Mouse (Mus musculus): ENCODE results near the gene Gabbr2.

The Gabbr2 gene

DNA sequence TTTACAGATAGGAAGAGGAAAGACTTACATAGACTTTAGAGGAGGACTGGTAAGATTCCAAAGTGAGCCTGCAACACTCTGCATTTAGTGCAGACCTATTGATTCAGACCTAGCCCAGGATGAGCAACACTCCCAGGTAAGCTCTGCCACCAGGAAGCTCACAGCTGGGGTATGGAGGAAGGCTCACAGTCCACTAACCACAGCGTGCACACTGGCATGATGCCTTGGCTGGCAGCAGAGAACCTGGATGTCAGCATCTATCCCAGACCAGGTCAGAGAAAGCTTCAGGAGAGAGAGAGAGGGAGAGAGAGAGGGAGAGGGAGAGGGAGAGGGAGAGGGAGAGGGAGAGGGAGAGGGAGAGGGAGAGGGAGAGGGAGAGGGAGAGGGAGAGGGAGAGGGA lies 231.8 kb downstream of the Gabbr2 start:
- no peak for DNase-seq (ENCODE audit: low spot score)

DNA sequence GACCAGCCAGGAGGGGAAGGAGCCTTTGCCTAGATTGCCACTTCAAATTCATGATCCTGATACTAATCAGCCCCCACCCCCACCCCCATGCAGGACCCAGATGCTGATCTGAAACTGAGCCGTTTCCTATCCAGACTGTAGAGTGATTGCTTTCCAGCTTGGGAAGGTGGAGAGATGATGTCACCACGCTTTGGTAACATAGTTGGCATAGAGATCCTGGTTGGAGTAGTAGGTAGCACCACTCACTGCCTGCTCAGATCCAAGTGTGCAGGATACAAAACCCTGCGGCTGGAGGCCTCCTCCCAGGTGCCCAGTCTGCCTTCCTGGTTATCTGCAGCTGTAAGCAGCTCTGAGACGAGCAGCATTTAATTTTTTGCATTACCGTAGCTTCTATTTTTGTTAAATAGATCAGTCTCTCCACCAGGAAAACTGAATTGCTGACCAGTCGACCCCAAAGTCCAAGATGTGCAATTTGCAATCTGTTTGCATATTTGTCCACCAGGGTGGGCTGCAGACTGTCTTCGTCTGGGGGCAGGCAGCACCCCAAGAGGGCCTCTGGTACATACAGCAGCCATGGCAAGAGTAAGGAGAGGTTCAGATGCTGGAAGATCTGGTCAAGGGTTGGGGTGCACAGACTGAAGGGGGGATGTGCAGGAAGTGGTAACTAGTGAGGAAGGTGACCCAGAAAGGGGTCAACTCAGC lies 233.2 kb downstream of the Gabbr2 start:
- no peak for DNase-seq (ENCODE audit: low spot score)

DNA sequence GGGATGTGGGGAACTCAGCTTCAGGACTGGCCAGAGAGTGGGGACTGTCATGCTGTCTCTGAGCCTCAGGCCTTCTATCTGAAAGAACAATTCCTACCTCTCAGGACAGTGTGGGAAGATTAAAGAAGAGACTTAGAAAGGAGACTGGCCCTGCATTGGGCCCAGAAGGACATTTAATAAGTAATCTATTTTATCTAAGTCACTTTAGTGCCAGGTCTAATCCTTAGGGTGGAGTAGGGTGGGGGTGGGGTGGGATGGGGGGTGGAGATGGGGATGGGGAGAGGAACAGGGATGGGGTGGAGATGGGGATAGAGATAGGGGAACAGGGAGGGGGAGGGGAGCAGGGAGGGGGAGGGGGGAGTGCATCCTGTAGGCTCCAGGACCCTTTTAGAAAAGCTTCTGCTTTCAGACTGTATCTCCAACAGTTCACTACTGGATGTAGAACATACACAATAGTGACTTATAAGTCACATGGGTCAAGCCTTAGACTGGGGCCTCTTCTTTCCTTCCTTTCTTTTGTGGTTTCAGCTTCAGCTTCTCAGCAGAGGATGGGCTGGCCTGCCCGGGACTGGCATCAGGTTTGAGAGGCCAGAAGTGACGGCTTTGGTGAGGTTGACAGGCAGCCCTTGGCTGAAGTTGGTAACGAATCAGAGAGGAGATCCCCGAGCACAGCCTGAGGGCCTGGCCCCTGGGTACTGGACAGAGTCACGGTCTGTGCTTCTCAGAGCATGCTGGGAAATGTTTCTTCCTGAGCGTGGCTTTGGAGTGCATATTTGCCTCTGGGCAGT lies 237.1 kb downstream of the Gabbr2 start:
- no peak for DNase-seq (ENCODE audit: low spot score)

DNA sequence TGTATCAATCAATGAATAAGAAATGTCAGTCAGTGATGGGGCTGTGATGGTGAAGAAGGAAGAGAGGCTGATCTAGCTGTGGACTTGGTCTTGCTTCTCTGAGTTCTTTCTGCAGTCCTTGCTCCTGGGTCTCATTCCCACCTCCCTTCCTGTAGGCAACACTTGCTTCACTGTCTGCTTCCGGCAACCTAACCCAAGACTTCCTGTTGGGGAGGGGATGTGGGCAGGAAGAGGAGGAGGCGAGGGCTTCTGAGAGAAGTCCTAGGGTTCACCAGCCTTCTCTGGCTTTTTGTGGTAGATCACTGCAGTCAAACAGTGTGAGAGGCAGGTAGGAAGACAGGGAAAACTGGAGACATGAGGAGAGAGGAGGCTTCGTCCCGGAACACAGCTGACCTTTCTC lies 239.4 kb downstream of the Gabbr2 start:
- no peak for DNase-seq (ENCODE audit: low spot score)

DNA sequence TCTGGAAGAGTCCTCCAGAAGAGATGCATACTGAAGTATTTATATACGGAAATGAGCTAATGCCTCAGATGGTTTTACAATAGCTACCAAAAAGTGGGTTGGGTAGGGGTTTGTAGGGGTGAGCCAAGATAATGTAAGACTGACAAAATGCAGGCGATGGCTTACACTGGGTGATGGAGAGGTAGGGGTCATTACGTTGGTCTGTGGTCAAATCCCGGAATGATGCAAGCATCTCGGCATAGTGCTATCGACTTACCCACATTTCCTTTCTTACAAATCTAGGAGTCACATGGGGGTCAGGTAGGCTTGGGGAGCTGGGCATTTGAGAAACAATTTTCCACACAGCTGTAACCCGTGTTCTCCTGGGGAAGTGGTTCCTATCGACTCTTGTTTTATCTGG lies 242.7 kb downstream of the Gabbr2 start:
- no peak for DNase-seq (ENCODE audit: low spot score)

DNA sequence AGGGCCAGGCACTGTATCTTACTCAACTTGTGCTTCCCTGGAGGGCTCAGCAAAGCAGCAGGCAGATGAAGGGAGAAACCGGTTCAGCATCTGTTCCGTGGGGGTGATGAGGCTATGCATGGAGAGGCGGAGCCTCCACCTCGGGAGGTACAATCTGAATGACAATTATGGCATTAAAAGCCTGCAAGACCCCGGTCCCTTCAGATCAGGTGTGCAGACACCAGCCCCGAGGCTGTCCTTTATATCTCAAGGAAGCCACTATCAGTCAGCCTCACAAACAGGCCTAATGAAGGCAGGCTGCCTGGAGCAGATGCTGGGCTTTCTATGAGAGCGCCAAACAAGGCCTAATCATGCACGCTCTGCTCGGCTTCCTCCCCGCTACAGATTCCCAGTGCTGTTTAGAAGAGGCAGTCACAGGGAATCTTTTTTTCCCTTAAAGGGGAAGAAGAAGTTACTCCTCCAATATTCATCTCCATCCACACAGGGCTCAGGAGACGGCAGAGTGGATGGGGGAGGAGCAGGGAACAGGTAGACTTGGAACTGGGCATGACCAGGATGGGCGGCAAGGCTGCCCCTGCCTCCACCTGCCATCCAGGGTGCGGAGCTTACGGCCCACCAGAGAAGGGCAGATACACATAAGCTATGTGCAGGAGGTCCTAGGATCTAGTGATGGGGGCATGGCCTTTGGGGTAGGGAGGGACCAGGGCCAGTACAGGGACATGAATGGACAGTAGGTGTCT lies 244.5 kb downstream of the Gabbr2 start:
- no peak for DNase-seq (ENCODE audit: low spot score)

DNA sequence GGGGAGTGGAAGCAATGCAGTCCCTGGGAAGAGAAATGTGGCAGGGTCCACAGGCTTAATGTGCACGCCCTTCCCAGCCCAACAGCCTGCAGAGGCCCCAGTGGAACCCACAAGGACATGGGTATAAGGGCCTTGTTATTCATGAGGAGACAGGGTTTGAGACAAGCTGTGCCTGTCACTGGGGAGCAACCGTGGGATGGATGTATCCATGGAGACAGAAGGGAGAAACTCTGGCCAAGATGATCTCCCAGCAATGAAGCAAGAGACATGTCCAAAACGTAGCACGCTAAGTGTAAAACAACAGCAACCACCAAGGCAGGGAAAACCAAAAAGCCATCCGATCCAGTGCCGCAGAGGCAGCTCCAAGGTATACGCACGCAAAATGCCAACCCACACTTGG lies 246.1 kb downstream of the Gabbr2 start:
- DNase-seq (ENCODE audit: low spot score) = no peak

DNA sequence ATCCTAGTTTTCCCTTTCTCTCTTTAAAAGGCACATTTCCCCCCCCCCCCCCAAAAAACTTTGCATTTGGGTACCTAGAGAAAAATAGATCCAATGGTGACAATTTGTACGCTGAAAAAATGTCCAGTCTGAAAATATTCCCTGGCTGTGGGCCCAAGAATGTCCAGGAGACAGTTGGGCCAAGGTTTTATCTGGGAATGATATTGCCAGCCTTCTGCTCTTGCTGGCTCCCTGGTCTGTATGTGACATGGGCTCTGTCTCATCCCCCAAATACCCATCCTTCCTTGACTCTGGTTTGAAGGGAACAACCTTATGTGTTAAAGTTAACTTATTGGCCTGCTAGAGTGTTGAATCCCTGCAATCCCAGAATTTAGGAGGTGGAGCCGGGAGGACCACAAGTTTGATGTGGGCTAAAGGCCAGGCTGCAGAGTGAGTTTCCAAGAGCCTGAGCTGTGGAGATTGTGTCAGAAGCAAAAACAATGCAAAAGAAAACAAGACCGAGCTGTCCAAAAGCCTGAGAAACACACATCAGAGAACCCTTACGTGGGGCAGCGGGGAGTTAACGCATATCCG lies 247.0 kb downstream of the Gabbr2 start:
- DNase-seq (ENCODE audit: low spot score) = peak; percentile 37

DNA sequence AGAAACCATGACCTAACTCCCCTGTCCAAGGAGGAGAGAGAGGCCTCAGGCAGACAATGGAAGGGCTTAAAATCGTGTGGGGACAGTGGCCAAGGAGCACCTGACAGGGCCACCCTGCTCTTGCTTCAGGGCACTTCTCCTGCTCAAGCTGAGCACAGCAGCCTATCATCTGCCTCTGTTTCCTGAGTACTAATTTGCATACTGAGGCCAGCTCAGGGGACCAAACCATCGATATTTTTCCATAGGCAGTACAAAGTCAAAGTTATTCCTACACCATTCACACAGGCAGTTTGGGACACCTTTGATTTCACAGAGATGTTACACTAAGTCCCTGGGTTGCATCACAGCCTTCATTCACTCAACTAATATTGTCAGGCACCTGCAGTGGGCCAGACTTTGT lies 249.1 kb downstream of the Gabbr2 start:
- DNase-seq (ENCODE audit: low spot score) = no peak

DNA sequence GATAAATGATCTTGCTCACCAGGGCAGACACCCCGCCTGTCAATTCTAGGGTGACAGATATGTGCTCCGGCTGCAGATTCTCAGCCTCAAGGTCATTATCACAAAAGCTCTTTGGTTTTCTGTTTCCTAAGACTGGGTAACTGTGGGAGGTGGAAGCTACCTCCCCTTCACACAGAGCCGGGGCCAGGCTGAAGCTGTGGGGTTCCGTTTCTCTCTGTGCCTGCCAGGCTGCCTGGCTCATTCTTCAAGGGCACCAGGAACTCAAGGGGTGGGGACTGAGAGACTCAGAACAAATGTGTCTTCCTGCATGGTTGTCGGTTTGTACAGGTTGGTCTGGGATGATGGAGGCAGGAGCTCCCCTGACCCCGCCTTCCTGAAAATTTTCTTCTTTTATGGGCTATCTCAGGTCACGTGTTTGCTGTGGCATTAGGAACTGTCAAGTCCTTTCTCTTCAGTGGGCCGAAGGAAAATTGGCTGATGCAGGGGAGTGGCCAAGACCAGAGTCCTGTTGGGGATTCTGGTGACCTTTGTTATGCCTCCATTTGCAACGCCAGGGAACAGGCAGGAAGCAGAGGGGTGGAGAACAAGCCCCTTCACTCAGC lies 254.7 kb downstream of the Gabbr2 start:
- DNase-seq (ENCODE audit: low spot score) = no peak

DNA sequence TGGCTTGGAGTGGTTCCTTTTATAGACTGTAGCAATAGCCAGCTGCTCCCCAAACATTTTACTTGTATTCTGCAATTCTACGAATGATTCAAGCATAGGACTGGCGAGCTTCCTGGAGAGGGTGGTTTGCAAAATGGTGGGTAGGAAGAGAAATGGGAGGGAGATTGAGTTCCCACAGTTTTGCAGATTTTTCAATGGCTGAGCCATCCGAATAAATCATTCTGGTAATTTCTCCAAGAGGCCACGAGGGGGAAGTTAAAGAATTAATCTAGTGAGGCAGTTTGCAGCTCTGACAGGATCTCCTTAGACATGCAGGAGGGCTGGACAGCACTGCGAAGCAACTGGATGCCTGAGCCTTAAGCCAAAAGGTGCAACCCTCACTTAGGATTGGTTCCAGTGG lies 256.8 kb downstream of the Gabbr2 start:
- DNase-seq (ENCODE audit: low spot score) = peak; percentile 15

DNA sequence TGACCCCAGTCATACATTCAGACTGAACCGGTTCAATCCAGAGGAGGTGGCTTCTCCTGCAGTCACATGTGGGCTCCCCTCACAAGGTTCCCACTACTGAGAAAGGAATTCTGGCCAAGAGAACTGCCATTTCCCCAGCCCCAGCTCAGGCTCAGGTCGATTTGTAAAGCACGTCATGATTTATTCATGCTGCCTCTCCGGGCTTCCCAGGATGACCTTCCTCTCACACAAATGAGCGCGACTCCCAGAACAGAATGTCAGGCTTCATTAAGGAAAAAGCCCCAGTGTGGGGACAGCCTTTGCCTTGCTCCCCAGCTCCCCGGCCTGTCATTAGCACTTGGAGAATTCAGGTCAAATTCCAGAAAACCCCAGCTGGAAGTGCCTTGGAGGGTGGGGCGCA lies 260.1 kb downstream of the Gabbr2 start:
- DNase-seq (ENCODE audit: low spot score) = no peak

DNA sequence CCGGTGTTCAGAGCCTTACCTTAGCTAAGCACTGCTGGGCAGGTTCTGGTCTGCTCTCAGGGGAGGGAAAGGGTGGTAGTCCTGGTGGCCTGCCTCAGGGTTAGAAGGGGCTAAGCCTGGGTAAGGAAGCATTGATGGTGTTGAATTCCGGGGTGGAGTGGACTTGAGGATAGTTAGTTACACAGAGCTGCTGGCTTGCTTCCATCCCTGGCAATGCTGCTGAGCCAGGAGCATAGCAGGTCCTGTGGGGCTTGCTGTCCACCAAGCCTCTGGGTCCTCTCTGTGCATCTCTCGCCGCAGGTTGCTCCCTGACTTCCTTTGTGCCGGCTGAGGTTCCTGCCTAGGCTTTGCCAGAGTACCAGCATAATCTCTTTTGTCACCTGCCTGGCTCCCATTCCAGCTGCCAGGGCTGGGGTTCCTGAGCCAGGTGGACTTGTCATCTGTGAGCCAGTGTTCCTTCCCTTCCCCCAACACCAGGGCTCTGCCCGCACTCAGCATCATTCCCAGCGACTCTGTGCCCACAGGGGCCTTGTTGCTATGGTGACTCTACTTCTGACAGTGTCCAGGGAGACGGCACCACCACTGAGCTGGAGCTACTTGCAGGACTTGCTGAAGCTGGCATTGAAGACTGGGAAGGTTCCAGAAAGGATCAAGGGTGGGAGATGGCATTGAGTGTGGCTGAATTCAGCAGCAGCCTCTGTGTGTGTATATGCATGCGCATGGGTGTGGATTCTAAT lies 262.2 kb downstream of the Gabbr2 start:
- no peak for DNase-seq (ENCODE audit: low spot score)

DNA sequence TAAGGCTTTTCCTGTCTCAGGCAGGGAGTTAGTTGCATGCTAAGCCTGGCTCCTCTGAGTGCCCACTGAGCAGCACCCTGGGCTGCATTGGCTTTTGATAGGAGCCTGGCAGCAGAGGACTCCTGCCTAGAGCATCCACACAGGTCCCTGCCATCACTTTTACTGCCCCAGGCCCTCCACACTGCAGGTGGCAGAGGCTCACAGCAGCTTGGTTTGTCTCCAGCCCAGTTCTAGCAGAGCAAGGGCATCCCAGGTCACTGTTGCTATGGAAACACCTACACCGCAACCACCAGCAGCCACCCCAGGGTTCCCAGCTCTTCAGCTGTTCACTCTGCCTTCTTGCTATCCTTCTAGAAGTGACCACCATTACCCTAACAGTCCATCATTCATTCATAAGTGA lies 263.4 kb downstream of the Gabbr2 start:
- no peak for DNase-seq (ENCODE audit: low spot score)

DNA sequence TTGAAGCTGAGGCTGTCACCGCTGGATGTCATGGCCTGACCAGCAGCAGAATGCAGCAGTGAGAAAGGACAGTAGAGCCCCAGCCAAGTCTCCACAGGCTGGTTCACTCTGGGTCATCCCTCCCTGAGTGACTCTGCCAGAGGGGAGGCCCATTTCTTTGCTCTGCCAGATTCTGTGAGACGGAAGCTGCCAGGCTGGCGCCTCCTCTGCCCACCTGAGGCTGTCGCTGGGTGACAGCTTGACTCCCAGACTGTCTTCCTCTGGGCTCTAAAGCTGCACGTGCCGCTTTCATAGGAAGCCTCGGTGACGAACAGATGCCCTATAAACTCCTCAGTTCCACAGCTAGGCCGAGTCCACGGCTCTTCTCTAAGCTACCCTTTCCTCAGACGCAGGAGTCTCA lies 264.5 kb downstream of the Gabbr2 start:
- no peak for DNase-seq (ENCODE audit: low spot score)

DNA sequence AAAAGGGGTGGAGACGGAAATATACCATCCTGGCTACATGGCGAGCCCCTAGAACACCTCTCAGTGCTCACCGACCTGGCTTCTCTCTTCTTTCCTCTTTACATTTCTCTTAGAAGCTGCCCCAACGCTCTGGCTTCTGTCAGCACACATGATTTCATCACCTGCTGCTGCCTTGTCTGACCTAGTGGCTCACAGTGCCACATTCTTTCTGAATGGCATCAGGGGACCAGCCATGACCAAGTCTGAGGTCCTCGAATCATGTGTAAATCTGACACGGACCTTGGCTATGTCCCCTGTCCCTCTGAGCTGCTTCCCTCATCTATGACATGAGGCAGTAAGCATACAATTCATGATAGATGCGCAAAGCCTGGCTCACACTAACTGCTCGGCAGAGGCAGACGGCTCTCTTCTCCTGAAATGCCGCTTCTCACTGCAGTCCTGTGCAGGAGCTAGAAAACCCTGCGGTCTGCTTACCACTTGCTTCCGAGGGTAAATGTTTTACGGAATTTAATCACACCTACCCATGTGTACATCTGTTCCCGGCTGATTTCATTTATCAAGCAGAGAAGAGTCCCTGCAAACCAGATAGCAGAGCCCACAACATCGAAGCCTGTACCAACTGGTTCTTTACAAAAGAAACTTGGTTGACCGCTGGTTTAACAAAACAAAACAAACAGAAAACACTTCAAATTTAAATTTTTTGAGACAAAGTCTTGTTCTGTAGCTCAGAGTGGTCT lies 270.7 kb downstream of the Gabbr2 start:
- DNase-seq (ENCODE audit: low spot score) = no peak

DNA sequence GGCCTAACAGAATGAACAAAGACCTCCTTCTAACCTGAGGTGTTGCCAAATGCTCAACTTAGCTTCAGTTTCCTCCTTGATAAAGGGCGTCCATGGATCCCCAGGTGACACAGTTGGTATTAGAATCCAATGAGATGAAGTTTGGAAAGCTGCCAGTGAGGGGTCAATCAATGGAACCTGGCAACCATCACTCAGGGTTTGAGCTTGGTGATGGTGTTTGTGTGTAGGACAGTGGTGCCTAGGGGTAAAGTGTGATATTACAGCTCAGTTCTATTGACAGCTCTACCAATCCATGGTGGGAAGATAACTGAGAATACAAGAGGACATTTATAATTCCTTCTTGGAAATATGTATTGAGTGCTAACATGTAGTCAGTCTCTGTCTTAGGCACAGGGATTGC lies 271.6 kb downstream of the Gabbr2 start:
- DNase-seq (ENCODE audit: low spot score) = no peak

DNA sequence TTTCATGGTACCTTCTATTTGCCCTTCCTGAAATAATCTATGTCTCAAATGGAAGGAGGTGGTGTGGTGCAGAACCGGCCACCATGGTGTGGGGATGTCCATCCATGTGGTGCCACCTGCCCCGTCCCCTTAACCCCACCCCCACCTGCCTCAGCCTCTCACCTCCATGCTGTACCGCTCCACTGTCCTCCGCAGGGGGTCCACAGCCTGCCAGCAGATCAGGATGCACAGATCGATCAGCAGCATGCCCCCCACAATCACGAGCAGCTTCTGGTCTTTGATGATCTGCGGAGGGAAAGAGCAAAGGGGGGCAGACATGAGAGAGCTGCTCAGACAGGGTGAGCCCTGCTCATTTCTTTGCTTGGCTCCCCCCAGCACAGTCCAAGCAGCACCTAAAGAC lies 273.0 kb downstream of the Gabbr2 start:
- DNase-seq (ENCODE audit: low spot score) = no peak

DNA sequence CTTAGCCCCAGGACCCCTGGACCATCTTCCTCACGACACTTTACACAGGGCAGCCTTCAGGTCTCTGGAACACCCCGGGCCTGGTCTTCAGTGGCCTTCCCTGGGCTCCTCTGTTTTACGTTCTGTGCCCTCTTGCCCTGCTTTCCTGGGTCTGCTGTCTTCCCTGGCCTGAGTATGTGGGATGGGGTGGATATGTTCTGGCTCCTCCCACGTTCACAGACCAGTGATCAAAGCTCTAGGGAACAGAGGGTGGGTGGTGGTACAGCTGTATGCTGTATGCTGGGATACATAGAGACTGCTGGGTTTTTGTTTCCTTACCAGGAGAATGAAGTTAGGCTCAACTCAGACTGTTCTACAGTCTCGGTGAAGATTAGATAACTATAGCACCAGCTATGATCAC lies 274.5 kb downstream of the Gabbr2 start:
- no peak for DNase-seq (ENCODE audit: low spot score)

DNA sequence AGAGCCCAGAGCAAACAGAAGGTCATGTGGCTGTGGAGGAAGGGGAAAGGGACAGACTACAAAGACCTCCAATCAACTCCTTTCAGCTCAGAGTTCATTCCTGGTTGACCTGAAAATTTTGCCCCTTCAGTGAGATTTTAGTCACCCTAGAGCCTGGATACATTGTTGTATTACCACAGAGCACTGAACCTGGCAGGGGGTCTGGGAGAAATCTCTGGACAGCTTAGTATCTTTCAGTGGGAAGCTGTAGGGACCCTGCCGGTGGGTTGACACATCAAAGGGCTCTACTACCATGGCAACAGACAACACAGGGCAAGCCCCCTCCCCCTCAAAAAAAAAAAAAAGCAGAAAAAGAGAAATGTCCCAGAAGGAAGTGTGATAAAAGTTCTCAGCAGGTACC lies 275.3 kb downstream of the Gabbr2 start:
- no peak for DNase-seq (ENCODE audit: low spot score)

DNA sequence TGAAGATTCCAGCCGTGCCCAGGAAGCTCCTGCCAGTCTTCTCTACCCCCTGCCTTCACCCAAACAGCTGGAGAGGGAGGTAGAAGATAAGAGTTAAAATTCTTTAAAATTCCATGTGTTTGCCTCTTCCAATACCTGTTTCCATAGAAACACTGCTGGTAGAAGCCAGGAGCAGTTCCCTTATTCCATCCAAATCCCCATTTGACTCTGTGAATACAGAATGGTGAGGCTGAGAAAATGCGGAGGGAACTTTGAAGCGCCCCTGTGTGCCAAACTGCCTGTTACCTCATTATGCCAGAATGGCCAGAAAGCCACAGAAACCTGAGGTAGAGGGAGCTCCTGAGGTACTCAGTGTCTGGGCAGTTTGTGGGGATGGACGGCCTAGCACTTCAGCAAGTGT lies 281.1 kb downstream of the Gabbr2 start:
- no peak for DNase-seq (ENCODE audit: low spot score)

Measured in adipocyte (in vitro differentiated cells).